Mouse (Mus musculus) gastrocnemius, postnatal 10 days (tissue): ENCODE results near the gene Ugcg. TPM values are rescaled to one million over a fixed set of nuclear protein-coding genes. Genes with fewer than 3 reads are reported as not detected.
"Not testable (repeated sequence)": the region's sequence is repeated elsewhere in the genome, so short reads cannot be mapped to it uniquely, and the experiment has no call there.

ENCODE experiments used
- DNase-seq: peaks from one replicate; pipeline ENCODE4 v3.0.0; 2021; ENCODE audit warnings: mixed read lengths
- total RNA-seq, 2 experiments: library from RNA; stranded (reverse); gene quantifications; 2 replicates each; pipeline ENCODE4 v1.2.3; 2021

The Ugcg gene
- total RNA-seq, 2 experiments from 2014 or later = 14.2 to 19.7 TPM

- no peak for DNase-seq
Observed at GRCm38 (mm10) chr4:59259806-59260205, 70.7 kb downstream of the Ugcg start.

- DNase-seq = no peak
Observed at GRCm38 (mm10) chr4:59260871-59261515, 71.9 kb downstream of the Ugcg start.

GRCm38 (mm10) chr4:59261582-59261981, 72.5 kb downstream of the Ugcg start:
- not testable (repeated sequence) for DNase-seq

- DNase-seq = no peak
Observed at GRCm38 (mm10) chr4:59262156-59262555, 73.1 kb downstream of the Ugcg start.

- no peak for DNase-seq
Observed at GRCm38 (mm10) chr4:59263418-59263817, 74.4 kb downstream of the Ugcg start.

- DNase-seq = no peak
Observed at GRCm38 (mm10) chr4:59264611-59265095, 75.6 kb downstream of the Ugcg start.

GRCm38 (mm10) chr4:59265182-59265581, 76.1 kb downstream of the Ugcg start:
- no peak for DNase-seq

- DNase-seq = no peak
Observed at GRCm38 (mm10) chr4:59265631-59266030, 76.6 kb downstream of the Ugcg start.

Other genes with a start within 250 kb of the Ugcg start
- gene Zkscan16, start 245.6 kb upstream of the Ugcg start, total RNA-seq = under 1 TPM; 0.21 to 0.25 TPM
- 1 to 10 TPM; 4.7 to 5.1 TPM for gene Ptgr1, start 202.1 kb upstream of the Ugcg start, total RNA-seq
- gene Dnajc25, start 194.2 kb upstream of the Ugcg start, total RNA-seq = 10 to 100 TPM; 11.3 to 13.7 TPM
- 1 to 10 TPM in 1 of 2 experiments, not detected in 1; 1.3 TPM for gene Gm20503, start 186.0 kb upstream of the Ugcg start, total RNA-seq
- gene Gng10, start 154.2 kb upstream of the Ugcg start, total RNA-seq = 10 to 100 TPM; 27.3 to 32.5 TPM
- gene AI481877, start 50.3 kb upstream of the Ugcg start, total RNA-seq = not detected
- 1 to 10 TPM; 1.5 to 1.6 TPM for gene Susd1, start 249.4 kb downstream of the Ugcg start, total RNA-seq